Mouse (Mus musculus): ENCODE measurements around the gene Hdac5. TPM values are rescaled to one million over a fixed set of nuclear protein-coding genes. Genes with fewer than 3 reads are reported as not detected.

The Hdac5 gene
- 45.4 and 53.2 TPM in 2 replicates for polyA plus RNA-seq (2014; fragmentation: Nextera tagmentation; extraction: Ambion mirVana)

GRCm38 (mm10) chr11:102230006-102230741 is at the start of gene Hdac5:
Gene Hdac5 (minus strand): TSS chr11:102230166.
- under 1% methylated on average over 47 of the region's 49 CpGs for WGBS
- peak within 1 kb of the TSS; percentile 79 for H3K4me2 ChIP-seq (ENCODE audit: low read length)
- ATAC-seq (replicated peaks; ENCODE audit: low FRiP score, low TSS enrichment, low read depth), result peak; percentile 79

GRCm38 (mm10) chr11:102279595-102279994 is 49.6 kb upstream of the Hdac5 start:
- H3K9ac ChIP-seq (ENCODE audit: low read length), result no peak overlapping the region
- ATAC-seq (replicated peaks; ENCODE audit: low FRiP score, low TSS enrichment, low read depth), result no peak
- H3K4me1 ChIP-seq (replicated peaks; ENCODE audit: control insufficient read depth, insufficient read depth, low read length), result no peaks in the 10 kb centered on the region; the same call in 1 of the 2 replicates
- DNase-seq (ENCODE audit: low spot score), result no peak
- no peak overlapping the region for H3K4me2 ChIP-seq (ENCODE audit: low read length)
- H3K4me3 ChIP-seq (ENCODE audit: low read depth, low read length), result no peak overlapping the region
- H3K36me3 ChIP-seq (ENCODE audit: control insufficient read depth, insufficient read depth, low read length), result no peaks in the 10 kb centered on the region
- no peak overlapping the region for H3K27ac ChIP-seq (ENCODE audit: low read depth)
- 92% methylated on average over 3 of the region's 3 CpGs for WGBS
- no peaks in the 10 kb centered on the region for H3K9me3 ChIP-seq (ENCODE audit: control insufficient read depth, low read length)
- peaks cover 5% of the 10 kb centered on the region; the same call in 1 of the 2 replicates for H3K27me3 ChIP-seq (replicated peaks; ENCODE audit: control insufficient read depth, insufficient read depth, low read length)

More at GRCm38 (mm10) chr11:102230006-102230741, at the start of gene Hdac5:
- peak within 1 kb of the TSS; percentile 84 for H3K4me3 ChIP-seq (ENCODE audit: low read depth, low read length)
- H3K27ac ChIP-seq (ENCODE audit: low read depth), result peak within 1 kb of the TSS; percentile 86
- peaks cover 39% of the 10 kb centered on the region for H3K4me1 ChIP-seq (replicated peaks; ENCODE audit: control insufficient read depth, insufficient read depth, low read length)
- peak; percentile 98 for DNase-seq (ENCODE audit: low spot score)
- no peaks in the 10 kb centered on the region for H3K36me3 ChIP-seq (ENCODE audit: control insufficient read depth, insufficient read depth, low read length)
- H3K9ac ChIP-seq (ENCODE audit: low read length), result peak within 1 kb of the TSS; percentile 81
- H3K9me3 ChIP-seq (ENCODE audit: control insufficient read depth, low read length), result no peaks in the 10 kb centered on the region
- H3K27me3 ChIP-seq (replicated peaks; ENCODE audit: control insufficient read depth, insufficient read depth, low read length), result no peaks in the 10 kb centered on the region

GRCm38 (mm10) chr11:102277754-102278153 is 47.8 kb upstream of the Hdac5 start:
- DNase-seq (ENCODE audit: low spot score) (no peak), ATAC-seq (replicated peaks; ENCODE audit: low FRiP score, low TSS enrichment, low read depth) (no peak)
- Histone ChIP-seq H3K4me1 (replicated peaks; ENCODE audit: control insufficient read depth, insufficient read depth, low read length) (no peaks in the 10 kb centered on the region; the same call in 1 of the 2 replicates), H3K9ac (ENCODE audit: low read length) (no peak overlapping the region), H3K4me2 (ENCODE audit: low read length) (no peak overlapping the region), H3K27ac (ENCODE audit: low read depth) (no peak overlapping the region), H3K9me3 (ENCODE audit: control insufficient read depth, low read length) (no peaks in the 10 kb centered on the region), H3K4me3 (ENCODE audit: low read depth, low read length) (no peak overlapping the region), H3K36me3 (ENCODE audit: control insufficient read depth, insufficient read depth, low read length) (no peaks in the 10 kb centered on the region), H3K27me3 (replicated peaks; ENCODE audit: control insufficient read depth, insufficient read depth, low read length) (peaks cover 5% of the 10 kb centered on the region; the same call in 1 of the 2 replicates)
- 78% methylated on average over 9 of the region's 12 CpGs for WGBS

- peak; percentile 78 for DNase-seq (ENCODE audit: low spot score)
- peak overlapping the region; percentile 63 for H3K4me2 ChIP-seq (ENCODE audit: low read length)
Observed at GRCm38 (mm10) chr11:102276411-102276915, 46.5 kb upstream of the Hdac5 start.

GRCm38 (mm10) chr11:102268520-102269244 is 38.7 kb upstream of the Hdac5 start, which contains the start of gene Asb16:
Gene Asb16 (plus strand): TSS chr11:102268743.
- Histone ChIP-seq H3K9me3 (ENCODE audit: control insufficient read depth, low read length) (no peaks in the 10 kb centered on the region), H3K36me3 (ENCODE audit: control insufficient read depth, insufficient read depth, low read length) (0 out of 2 replicates have a peak, but pooled peaks cover 4% of the 10 kb centered on the region)

More at GRCm38 (mm10) chr11:102276411-102276915, 46.5 kb upstream of the Hdac5 start:
- peak overlapping the region; percentile 42 for H3K9ac ChIP-seq (ENCODE audit: low read length)
- no peaks in the 10 kb centered on the region for H3K36me3 ChIP-seq (ENCODE audit: control insufficient read depth, insufficient read depth, low read length)
- peak; percentile 65 for ATAC-seq (replicated peaks; ENCODE audit: low FRiP score, low TSS enrichment, low read depth)
- no peak overlapping the region for H3K27ac ChIP-seq (ENCODE audit: low read depth)
- WGBS, result 2% methylated on average over 33 of the region's 33 CpGs
- no peaks in the 10 kb centered on the region; the same call in 1 of the 2 replicates for H3K4me1 ChIP-seq (replicated peaks; ENCODE audit: control insufficient read depth, insufficient read depth, low read length)
- peak overlapping the region; percentile 33 for H3K4me3 ChIP-seq (ENCODE audit: low read depth, low read length)
- H3K27me3 ChIP-seq (replicated peaks; ENCODE audit: control insufficient read depth, insufficient read depth, low read length), result peaks cover 5% of the 10 kb centered on the region; the same call in 1 of the 2 replicates
- no peaks in the 10 kb centered on the region for H3K9me3 ChIP-seq (ENCODE audit: control insufficient read depth, low read length)

GRCm38 (mm10) chr11:102267480-102267879 is 37.5 kb upstream of the Hdac5 start:
- Histone ChIP-seq H3K4me3 (ENCODE audit: low read depth, low read length) (no peak overlapping the region), H3K9me3 (ENCODE audit: control insufficient read depth, low read length) (no peaks in the 10 kb centered on the region), H3K9ac (ENCODE audit: low read length) (no peak overlapping the region), H3K4me1 (replicated peaks; ENCODE audit: control insufficient read depth, insufficient read depth, low read length) (0 out of 2 replicates have a peak, but pooled peaks cover 3% of the 10 kb centered on the region), H3K4me2 (ENCODE audit: low read length) (no peak overlapping the region), H3K27ac (ENCODE audit: low read depth) (no peak overlapping the region), H3K27me3 (replicated peaks; ENCODE audit: control insufficient read depth, insufficient read depth, low read length) (no peaks in the 10 kb centered on the region), H3K36me3 (ENCODE audit: control insufficient read depth, insufficient read depth, low read length) (peaks cover 11% of the 10 kb centered on the region)
- peak; percentile 42; the same call in 1 of the 2 replicates for ATAC-seq (replicated peaks; ENCODE audit: low FRiP score, low TSS enrichment, low read depth)
- 5% methylated on average over 11 of the region's 11 CpGs for WGBS
- peak; percentile 81 for DNase-seq (ENCODE audit: low spot score)

More at GRCm38 (mm10) chr11:102268520-102269244, 38.7 kb upstream of the Hdac5 start, which contains the start of gene Asb16:
- ATAC-seq (replicated peaks; ENCODE audit: low FRiP score, low TSS enrichment, low read depth) (no peak), DNase-seq (ENCODE audit: low spot score) (no peak)
- Histone ChIP-seq H3K4me1 (replicated peaks; ENCODE audit: control insufficient read depth, insufficient read depth, low read length) (0 out of 2 replicates have a peak, but pooled peaks cover 3% of the 10 kb centered on the region), H3K4me3 (ENCODE audit: low read depth, low read length) (no peak within 1 kb of the TSS), H3K27me3 (replicated peaks; ENCODE audit: control insufficient read depth, insufficient read depth, low read length) (no peaks in the 10 kb centered on the region), H3K4me2 (ENCODE audit: low read length) (no peak within 1 kb of the TSS), H3K27ac (ENCODE audit: low read depth) (no peak within 1 kb of the TSS), H3K9ac (ENCODE audit: low read length) (no peak within 1 kb of the TSS)
- WGBS, result 92% methylated on average over 12 of the region's 12 CpGs

GRCm38 (mm10) chr11:102266631-102267355 is 36.8 kb upstream of the Hdac5 start:
- H3K4me1 ChIP-seq (replicated peaks; ENCODE audit: control insufficient read depth, insufficient read depth, low read length), result 0 out of 2 replicates have a peak, but pooled peaks cover 3% of the 10 kb centered on the region
- H3K9ac ChIP-seq (ENCODE audit: low read length), result no peak overlapping the region
- no peaks in the 10 kb centered on the region for H3K9me3 ChIP-seq (ENCODE audit: control insufficient read depth, low read length)
- no peak overlapping the region for H3K4me3 ChIP-seq (ENCODE audit: low read depth, low read length)
- no peak for ATAC-seq (replicated peaks; ENCODE audit: low FRiP score, low TSS enrichment, low read depth)
- H3K27ac ChIP-seq (ENCODE audit: low read depth), result no peak overlapping the region
- no peak overlapping the region for H3K4me2 ChIP-seq (ENCODE audit: low read length)
- no peak for DNase-seq (ENCODE audit: low spot score)
- WGBS, result 90% methylated on average over 8 of the region's 8 CpGs
- peaks cover 16% of the 10 kb centered on the region for H3K36me3 ChIP-seq (ENCODE audit: control insufficient read depth, insufficient read depth, low read length)
- H3K27me3 ChIP-seq (replicated peaks; ENCODE audit: control insufficient read depth, insufficient read depth, low read length), result no peaks in the 10 kb centered on the region

- Histone ChIP-seq H3K9me3 (ENCODE audit: control insufficient read depth, low read length) (no peaks in the 10 kb centered on the region), H3K4me2 (ENCODE audit: low read length) (no peak overlapping the region), H3K4me3 (ENCODE audit: low read depth, low read length) (no peak overlapping the region), H3K36me3 (ENCODE audit: control insufficient read depth, insufficient read depth, low read length) (peaks cover 17% of the 10 kb centered on the region), H3K27me3 (replicated peaks; ENCODE audit: control insufficient read depth, insufficient read depth, low read length) (no peaks in the 10 kb centered on the region), H3K9ac (ENCODE audit: low read length) (no peak overlapping the region), H3K4me1 (replicated peaks; ENCODE audit: control insufficient read depth, insufficient read depth, low read length) (0 out of 2 replicates have a peak, but pooled peaks cover 3% of the 10 kb centered on the region), H3K27ac (ENCODE audit: low read depth) (no peak overlapping the region)
- WGBS, result 54% methylated on average over 12 of the region's 14 CpGs
- ATAC-seq (replicated peaks; ENCODE audit: low FRiP score, low TSS enrichment, low read depth), result no peak
- no peak for DNase-seq (ENCODE audit: low spot score)
Observed at GRCm38 (mm10) chr11:102265816-102266215, 35.9 kb upstream of the Hdac5 start.
